Mouse (Mus musculus): ENCODE results near the gene Ipo13.

DNA sequence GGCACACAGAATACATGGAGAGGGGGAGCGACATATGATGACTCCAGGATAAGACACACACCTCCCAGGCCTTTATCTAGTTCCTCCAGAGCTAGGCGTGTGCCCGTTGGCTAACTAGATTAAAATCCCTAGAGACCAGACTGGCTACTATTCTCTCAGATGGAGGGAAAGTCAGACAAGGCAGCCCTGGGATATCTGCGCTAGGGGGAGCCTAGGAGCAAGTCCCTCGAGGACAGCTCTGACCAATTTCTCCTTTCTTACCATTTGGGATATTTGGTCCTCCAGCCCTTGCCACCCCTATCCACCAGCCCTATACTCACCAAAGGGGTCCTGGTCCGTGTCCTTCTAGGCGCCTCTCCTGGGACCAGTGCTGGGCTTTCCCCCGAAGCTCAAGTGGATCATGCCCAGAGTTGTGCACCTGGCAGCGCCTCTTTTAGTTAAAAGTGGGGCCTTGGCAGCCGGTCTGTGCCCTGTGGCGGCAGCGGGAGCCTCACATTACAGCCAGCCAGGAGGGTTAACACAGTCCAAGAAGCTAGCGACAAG, 14.0 kb upstream of the Ipo13 start:
- peak; percentile 1; the same call in 1 of the 2 replicates for TF ChIP-seq CTCF (IDR thresholded peaks at IDR 0.05; ENCODE audit: extremely low read depth, insufficient read depth, insufficient read length, insufficient replicate concordance)
- TF ChIP-seq POLR2A (IDR thresholded peaks at IDR 0.05; ENCODE audit: low read depth, low read length), result no peak

All from spleen, adult 2 months (tissue).